Mouse (Mus musculus): ENCODE measurements around the gene Prkag3.
A peak's percentile ranks its signal among the peaks of the same experiment; 100 is the strongest.

The Prkag3 gene

DNA sequence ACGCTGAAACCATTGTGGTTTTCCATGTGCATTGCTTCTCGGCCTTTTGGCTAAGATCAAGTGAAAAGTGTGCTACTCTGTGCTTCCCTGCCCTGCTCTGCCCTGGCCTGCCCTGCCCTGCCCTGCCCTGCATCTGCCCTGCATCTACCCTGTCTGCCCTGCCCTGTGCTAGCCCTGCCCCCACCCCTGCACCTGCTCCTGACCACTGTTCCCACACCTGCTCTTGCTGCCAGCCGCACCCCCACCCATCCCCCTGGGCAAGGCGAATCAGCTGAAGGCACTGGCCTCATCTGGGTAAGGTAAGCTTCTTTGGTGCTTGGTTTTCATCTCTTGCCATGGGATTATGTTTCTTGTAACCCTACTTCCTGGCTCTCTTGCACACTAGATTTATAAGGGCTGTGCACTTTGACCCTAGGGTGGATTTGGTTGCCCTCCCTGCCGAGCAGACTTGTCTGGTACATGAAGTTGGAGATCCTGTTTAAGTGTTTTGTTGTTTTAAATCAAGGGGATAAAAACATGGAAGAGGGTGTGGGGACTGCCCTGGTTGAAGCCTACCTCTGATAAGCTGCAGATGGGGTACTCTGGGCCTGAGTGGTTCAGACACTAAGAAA lies 5.3 kb upstream of the Prkag3 start:
- no peak for DNase-seq

DNA sequence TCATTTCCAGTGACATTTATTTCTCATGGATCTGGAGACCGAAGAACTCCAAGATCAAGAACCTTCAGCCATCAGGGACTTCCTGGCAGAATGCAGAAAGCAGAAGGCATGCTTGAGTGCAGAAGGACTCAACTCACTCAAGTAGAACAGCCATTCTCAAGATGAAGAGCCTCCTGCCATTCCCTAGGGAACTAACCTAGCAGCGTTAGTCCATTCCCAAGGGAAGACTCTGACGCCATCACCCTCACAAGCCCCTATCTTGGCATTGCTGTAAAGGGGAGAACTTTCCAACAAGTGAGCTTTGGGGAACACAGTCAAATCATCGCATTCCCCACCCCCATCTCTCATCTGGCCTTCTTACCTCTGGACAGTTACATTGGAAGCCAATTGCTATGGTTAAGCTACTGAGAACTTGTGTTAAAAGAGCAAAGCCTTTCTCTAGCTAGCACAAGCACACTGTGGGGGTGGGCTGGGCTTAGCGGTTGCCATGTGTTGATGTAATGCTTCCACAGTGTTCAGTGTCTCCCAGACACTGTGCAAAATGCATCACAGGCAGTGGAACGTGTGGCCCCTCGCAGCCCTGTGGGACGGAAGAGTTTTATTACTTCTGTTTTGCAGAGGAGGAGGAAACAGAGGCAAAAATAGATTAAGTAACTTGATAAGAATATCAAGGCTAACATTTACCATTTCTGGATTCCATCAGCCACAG lies 4.4 kb upstream of the Prkag3 start:
- DNase-seq, result no peak

DNA sequence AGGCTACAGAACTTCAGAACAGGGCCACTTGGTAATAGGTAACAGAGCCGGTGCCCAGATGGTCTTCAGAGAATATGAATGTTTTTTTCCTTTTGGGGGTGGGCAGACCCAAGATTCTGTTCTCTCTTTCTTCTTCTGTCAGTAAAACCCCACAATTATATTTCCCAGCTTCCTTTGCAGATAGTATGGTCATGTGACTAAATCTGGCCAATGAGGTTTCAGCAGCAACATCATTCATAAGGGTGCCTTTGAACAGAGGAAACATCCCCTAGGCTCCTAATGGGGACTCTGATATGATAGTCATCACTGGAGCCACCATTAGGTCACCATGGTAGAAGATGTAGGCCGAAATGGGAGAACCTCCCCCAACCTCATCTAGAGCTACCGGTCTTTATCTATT lies 3.8 kb upstream of the Prkag3 start:
- no peak for DNase-seq

DNA sequence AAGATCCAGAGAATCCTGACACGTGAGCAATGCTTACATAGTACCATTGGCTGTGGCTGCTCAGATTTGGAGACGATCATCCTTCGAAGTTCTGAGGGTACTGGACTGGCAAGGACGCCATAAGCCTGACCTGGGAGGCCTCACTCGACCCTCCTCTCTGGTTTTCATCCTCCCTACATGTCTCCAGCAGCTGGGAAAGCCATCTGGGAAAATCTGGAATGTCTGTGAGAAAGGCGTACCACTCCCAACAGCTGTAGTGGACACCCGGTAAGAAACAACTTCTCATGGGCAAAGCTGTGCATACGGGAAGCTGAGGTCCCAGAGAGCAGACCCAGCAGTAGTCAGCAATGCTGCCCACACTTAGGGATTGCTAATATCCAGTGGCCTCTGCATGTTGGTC lies 3.1 kb upstream of the Prkag3 start:
- DNase-seq, result no peak

DNA sequence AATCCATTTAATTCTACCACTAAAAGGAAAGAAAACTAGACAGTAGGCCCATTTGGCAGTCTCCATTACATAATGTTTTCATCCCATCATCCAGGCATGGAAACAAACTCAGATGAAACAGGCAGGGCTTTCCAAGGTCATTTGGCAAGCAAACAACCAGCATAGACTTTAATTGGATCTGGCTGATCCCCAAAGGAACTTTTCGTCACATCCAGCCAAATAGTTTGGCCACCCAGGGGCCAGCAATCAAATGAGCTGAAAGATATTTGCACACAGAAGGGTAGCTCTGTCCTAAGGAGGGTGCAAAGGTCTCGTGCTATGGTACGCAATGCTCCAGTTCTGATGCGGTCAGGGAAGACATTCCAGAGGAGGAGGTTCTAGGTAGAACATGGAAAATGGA lies 1.7 kb upstream of the Prkag3 start:
- no peak for DNase-seq

DNA sequence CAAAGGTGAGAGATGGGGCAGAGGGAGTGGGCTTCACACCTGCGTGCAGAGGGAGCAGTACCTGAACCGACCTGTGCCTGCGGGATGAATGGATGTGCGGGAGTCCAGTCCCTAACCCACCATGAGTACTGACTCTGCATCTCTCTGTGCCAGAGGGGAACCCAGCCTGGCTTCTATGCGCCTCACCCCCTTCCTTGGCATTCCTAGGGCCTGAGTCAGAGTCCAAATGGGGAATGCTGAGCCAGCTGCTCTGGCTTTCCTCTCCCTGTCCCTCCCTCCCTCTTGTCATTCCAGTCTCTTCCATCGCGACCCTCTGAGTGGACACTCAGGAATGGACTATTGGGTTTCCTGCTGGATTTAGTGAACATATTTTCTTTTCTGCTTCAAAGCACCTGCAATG lies 280 bp upstream of the Prkag3 start:
- DNase-seq, result no peak

DNA sequence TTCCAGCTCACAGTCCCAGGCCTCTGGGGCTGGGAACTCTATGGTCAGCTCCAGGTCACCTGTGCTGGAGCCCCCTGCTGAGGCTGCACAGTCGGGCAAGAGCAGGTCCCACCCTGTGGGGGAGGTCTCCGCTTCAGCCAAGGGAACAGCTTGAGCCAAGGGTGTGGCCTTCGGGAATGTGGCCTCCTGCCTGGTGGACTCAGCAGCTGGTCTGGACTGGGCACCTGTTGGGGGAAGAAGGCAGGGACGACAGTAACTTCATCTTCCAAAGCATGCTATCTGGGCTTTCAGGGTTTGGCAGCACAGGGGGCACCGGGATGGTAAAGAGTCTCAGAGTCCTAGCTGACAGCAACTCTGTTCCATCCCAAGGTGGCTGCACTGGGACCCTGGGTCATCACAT lies 1.7 kb downstream of the Prkag3 start:
- DNase-seq, result no peak

DNA sequence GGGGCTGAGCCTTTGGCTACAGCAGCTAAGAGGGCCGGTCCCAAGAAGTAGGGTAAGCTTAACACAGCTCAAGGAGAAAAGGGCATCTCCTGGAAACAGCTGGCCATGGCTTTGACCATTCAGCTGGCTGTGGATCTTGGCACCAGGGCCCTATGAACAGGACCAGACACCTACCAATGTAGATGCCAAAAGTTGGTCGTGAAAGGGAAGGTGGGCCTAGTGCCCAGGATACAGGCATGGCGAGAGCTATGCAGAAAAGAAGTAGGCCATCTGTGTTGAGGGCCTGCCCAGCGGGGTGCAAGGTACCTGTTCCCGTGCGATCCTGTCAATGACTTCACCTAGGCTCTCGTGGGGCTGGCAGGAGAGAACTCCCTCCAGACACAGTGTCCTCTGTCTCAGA lies 8.2 kb downstream of the Prkag3 start:
- no peak for DNase-seq

DNA sequence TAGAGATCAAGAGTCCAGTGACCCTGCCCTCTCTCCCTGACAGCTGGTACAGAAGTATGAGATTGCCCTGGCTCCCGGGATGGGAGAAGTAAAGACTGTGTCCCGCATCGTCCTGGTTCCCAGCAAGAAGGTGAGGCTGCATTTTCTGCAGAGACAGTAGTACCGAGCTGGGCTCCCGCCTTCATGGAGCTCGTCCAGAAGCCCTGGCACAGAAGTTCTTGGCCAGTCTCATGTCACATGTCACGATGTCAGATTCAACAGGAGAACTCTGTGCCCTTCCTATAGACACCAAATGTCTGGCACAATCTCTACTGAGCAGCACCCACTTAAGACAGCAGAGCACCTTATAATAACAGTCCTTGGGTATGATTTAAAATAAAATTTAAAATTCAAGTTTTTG lies 11.5 kb downstream of the Prkag3 start:
- DNase-seq, result no peak

DNA sequence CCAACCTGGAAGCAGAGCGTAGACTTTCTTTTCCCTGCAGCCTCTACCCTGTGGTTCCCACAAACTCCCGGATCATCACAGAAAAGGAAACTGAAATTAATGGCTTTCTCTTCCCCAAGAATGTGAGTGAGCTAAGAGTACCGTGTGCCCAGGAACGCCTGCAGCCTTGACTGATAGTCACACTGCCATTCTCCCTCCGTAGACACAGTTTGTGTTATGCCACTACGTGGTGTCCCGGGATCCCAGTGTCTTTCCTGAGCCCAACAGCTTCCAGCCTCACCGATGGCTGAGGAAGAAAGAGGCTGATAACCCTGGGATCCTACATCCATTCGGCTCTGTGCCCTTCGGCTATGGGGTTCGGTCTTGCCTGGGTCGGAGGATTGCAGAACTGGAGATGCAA lies 12.0 kb downstream of the Prkag3 start:
- DNase-seq, result no peak

DNA sequence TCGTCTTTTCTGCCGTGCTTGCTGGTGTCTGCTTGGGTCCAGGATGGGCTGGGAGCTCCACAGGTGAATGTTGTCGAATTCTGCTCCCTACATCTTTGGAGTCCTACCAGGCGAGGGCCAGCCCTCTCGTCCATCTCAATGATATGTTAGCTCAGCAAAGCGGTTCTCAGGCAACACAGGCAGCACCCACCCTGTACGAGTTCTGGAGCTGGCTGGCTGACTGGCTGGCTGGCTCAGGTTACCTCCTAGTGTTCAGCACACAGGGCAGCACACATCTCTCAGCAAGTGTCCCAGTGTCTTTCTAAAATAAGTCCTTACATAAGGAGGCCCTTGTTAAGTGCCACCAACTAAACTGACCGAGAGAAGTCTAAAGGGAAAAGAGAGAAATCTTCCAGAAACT lies 20.6 kb downstream of the Prkag3 start:
- DNase-seq, result no peak

DNA sequence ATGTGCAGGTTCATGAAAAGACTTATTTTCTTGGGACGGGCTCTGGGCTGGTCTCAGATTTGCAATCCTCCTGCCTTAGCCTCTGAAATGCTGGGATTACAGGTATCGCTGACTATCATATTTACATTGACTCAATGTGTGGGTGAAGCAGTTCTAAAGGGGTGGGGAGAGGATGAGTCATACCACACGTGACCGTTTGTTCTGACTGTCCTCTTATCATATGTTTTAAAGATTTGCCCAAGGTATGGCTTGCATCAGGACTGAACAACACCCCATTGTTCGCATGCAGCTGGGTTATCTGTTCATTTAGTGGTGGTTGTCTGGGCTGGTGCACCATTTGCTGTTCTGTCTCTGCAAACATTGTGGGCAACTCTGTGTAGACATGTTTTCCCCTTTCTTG lies 22.3 kb downstream of the Prkag3 start:
- DNase-seq, result no peak

DNA sequence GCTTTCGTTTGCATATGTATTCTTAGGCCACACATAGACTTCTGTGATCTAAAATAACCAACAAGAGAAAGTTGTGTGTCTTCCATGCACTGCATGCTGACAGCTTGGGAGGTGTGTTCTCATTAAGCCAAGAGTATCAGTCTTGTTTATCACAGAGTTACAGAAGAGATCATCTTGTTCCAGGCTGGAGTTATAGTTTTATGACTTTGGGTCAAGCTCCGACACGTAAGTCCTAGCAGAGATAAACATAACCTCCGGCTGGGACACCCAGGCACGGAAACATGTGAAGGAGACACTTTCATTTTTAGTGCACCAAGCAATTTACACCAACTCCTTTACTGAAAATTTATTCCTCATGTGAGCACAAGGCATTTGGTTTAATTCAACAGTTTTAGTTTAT lies 22.9 kb downstream of the Prkag3 start:
- DNase-seq, result no peak

DNA sequence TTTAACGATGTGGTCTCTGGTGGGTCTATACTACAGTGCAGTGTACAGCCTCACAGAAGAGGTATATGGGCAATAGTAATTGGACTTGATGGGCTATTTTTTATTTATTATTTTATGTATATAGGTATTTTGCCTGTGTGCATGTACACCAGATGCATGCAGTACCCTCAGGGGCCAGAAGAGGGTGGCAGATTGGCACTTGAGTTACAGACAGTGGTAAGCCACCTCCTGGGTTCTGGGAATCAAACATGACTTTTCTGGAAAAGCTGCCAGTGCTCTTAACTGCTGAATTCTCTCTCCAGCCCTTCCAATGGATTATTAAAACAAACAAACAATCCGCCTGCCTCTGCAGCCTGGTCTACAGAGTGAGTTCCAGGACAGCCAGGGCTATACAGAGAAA lies 25.3 kb downstream of the Prkag3 start:
- DNase-seq, result no peak

DNA sequence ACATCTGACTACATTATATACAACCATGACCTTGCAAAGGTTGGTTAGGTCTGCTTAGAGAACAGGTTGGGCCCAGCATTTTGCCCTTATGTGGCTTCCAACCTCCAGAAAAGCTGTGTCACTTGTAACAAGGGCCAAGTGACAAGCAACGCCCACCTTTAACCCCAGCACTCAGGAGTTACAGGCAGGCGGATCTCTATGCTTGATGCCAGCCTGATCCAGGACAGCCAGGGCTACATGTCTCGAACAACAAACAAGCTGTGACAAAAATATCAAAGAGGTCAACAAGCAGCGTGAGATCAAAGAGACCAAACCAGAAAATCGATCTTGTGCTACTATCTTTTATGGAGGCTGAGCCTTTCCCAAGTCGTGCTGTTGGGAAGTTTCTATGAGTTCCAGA lies 27.4 kb downstream of the Prkag3 start:
- DNase-seq, result no peak

DNA sequence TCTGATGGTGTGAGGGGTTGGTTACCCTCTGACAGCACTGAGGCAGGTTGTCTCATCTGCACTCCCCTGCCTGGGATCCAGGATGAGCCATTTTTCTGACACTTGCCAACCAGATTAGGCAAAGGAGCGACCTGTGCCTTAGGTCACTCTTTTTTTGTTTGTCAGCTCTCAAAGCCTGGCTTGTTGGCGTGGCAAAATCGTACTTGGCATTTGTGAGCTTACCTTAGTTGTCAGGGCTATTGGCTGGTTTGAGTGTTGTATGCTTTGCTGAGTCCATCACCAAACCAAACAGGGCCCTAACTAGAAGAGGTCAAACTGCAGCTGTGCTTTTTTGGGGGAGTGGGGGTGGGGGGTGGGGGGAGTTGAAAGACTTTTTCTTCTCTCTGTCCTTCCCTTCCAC lies 29.7 kb downstream of the Prkag3 start:
- DNase-seq, result no peak

DNA sequence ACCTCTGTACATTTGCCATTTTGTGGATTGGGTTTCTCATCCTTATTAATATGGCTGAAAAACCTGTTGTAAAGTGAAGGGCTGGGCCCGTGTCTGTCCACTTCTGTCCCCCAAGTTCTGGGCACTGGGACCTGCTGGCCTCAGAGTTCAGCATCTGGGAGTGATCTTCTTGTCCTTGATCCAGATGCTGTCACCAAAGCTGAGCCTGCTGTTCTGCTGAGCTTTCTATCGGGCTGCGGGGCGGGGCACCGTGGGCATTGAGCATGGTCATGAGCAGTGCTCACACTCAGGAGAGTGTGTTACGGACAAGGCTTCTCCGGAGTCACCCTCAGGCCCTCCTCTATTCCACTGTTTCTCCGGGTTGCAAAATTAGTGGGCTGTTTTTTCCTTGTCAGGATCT lies 30.9 kb downstream of the Prkag3 start:
- no peak for DNase-seq

DNA sequence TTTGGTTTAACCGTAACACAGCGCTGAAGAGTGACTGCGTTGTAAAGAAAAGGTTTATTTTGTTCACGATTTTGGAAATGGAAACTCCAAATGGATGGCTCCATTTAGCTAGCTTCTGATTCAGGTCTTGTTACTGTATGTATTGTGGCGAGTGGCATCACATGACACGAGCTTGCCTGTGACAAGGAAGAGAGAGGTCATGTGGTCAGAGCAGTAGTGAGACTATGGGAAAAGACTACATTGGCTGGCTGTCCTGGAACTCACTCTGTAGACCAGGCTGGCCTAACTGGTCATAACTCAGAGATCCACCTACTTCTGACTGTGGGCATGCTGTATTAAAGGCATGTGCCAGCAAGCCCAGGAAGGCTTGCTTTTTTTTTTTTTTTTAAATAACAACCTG lies 33.1 kb downstream of the Prkag3 start:
- no peak for DNase-seq

DNA sequence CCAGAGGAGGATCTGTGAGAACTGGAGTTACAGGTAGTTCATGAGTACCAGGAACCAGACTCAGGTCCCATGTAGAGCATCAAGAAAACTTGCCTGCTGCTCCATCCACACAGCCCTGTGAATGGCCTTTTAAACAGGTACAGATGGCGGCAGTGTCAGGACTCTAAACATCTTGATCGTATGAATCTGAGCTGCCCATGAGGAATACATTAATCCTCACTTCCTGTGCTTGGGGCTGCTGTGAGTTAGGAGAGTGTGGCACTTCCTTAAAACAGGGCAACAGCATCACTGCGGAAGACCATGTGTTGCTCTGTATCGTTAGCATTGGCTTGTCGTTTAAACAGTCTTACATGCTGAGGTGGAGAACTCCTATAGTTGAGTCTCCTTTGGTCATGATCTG lies 33.6 kb downstream of the Prkag3 start:
- DNase-seq, result no peak

DNA sequence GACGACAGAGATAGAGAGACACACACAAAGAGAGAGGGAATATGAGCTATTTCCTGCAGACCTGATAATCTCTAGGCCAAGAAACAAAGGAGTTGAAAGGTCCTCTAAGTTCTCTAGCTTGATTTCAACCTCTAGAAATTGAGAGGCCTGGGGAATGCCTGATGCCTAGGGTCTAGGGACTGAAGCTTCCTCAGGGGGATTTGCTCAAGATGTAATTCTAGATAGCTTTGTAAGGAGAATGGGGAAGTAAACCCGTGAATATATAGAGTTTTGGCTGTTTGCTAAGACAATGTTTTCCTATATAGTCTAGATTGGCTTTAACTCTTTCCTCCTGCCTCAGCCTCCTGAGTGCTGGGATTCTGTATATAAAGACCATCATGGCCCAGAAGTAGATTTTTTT lies 34.1 kb downstream of the Prkag3 start:
- DNase-seq, result no peak

DNA sequence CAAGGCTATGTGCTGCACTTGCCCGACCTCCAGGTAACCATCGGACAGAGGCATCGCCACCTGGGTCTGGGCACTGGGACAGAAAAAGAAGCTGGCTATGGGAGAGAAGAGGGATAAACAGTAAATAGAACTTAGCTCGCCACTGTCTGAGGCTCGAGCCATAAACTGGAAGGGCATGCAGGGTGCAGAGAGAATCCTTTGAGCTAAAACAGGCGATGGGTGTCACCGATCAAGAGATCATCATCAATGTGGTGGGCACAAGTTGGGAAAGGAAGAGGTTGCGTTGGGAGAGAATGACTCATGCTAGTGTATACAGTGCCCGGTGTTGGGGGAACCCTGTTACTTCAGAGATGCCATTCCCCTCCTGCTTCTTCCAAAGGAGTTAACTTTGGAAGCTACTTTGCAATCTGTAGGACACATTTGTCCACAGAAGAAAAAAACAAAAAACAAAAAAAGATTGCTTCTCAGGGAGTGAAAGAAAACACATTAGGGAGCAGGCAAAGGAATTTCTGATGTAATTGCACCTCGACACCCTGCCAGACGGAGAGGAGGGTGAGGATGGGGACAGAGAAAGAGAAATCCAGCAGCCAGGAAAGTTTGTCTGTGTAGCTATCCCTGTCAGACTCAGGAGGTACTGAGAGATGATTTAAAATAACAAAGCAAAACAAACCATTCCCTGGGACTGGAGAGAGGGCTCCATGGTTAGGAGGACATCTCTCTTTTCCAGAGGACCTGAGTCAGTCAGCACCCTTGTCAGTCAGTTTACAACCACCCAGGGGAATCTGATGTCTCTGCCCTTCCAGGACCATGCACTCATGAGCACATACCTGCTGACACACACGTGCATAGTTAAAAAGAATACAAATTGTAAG lies 34.9 kb downstream of the Prkag3 start:
- DNase-seq, result no peak

DNA sequence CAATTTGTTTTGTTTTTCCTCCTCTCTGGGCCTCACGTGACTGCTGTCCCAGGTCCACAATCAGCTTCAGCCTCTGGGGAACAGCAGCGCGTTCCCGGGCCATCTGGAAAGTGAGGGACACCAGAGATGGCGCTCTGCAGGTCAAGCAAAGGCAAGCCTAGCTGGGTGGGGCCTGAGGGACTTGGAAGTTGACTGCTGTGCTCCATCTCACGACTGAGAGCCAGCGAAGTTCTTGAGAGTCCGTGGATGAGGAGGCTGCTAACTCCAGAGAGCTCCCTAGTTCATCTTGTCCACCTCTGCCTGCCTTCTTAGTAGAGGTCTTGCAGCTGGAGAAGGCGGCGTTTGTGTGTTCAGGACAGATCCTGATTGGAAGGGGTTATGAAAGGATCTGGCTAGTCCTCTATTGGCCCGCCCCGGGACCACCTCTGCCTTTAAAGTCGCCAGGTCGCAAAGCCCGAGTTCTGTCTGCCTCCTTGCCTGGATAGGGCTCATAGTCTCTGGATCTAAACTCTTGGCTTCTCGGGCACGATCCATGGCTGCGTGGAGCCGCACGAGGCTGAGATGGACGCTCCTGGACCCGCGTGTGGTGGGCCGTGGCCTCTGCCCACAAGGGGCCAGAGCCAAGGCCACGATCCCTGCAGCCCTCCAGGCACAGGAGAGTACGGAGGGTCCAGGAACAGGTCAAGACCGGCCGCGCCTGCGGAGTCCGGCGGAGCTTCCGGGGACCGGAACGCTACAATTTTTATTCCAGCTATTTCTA lies 35.7 kb downstream of the Prkag3 start, which contains the start of gene Cyp27a1:
TSS of gene Cyp27a1 (plus strand) at position 476 of the 760 bp plus-strand sequence.
- DNase-seq, result peak; percentile 18 to 27

DNA sequence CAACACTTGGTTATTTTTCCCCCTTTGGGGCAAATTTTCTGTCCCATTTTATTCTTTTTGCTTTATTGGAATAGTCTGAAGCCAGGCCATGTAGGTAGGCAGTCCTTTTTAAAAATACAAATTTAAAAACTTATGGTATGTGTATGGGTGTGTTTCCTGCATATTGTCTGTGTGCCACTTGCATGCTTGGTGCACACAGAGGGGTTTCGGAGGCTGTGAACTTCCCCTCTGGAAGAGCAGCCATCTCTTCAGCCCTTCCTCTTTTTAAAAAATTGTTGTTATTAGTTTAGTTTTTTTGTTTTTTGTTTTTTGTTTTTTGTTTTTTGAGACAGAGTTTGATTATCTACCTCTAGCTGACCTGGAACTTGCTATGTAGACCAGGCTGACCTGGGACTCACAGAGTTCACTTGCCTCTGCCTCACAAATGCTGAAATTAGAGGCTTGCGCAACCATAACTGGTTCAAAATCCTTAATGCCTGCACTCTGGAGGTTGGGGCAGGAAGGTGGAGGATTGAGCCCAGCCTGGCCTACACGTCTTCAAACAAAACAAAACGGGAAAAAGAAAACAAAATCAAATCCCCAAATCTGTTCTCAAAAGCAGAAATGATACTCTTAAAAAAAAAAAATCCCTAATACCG lies 36.4 kb downstream of the Prkag3 start:
- no peak for DNase-seq

All from cerebellum, adult 18-20 months (tissue).